Mouse (Mus musculus) frontal cortex, adult (tissue): Measurements from ENCODE around the gene Acly.

Source experiments
- ATAC-seq: cut with Nextera tagmentation; 2 replicates; pipeline ENCODE4 v1.9.2; 2017; ENCODE audit warnings: mild to moderate bottlenecking, moderate library complexity, mixed read lengths; ENCODE audit not compliant: low TSS enrichment

Acly gene

DNA sequence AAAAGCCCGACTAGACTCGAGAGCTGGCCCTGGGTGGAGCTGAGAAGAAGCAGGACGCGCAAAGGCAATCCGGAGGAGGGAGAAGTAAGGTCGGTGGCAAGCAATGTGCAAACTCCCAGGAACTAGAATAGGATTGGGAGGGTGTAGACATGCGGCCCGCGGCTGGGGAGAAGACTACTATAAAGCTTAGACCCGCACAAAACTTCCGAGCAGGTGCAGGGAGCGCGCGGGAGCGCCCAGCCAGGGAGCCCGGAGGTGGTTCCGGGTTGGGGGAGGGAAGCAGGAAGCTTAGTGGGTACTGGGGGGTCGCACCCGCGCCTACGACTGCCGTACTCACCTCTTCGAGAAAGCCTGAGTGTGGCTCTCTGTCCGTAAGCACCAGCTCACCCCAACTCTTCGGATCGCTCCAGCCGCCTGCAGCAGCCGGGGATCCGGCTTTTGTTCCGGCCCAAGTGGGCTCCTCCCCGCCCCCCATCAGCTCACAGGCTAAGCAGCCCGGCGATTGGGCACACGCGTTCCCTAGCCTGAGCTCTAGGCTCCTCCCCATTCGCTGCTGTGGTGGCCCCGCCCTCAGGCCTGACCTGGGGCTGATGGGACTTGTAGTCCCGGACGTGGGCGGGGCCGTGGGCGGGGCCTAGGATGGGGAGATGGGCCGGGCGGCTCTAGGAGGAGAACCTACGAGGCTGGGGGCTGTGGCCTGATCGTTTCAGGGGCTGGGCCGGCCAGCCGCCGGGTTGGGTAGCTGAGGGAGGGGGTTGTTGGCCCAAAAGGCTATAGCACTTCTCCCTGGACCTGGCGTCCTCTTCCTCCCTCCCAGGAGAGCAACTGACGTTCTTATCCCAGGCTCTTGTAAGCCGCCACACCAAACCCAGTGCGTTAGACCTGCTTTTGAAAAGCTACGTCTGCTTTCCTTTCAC is at the start of gene Acly:
TSS of gene Acly (minus strand) at position 543 of the 917 bp plus-strand sequence.
- peak; percentile 94 for ATAC-seq

DNA sequence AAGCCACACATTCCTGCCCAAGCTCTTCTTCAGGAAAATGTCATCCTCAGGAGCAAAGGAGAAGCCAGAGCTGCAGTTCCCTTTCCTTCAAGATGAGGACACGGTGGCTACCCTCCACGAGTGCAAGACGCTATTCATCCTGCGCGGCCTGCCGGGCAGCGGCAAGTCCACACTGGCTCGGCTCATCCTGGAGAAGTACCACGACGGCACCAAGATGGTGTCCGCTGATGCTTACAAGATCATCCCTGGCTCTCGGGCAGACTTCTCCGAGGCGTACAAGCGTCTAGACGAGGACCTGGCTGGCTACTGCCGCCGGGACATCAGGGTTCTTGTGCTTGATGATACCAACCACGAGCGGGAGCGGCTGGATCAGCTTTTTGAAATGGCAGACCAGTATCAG is 48.5 kb upstream of the Acly start:
- no peak for ATAC-seq

DNA sequence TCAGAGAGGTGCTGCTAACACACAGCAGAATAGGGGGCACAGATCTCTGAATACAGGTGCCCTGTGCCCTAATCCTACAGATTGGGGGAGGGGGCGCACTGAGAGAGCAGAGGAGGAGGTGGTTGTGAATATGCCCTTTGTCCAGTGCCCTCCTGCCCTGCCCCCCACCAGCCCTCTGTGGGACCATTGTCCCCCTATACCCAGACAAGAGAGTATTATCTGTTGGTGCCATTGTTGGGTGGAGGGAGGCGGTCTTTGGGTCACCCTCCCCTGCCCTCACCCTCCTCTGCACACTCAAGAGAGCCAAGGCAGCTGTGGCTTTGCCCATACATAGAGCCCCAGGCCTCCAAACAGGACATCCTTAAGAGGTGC is 47.7 kb upstream of the Acly start:
- ATAC-seq, result peak; percentile 7; the same call in 1 of the 2 replicates

DNA sequence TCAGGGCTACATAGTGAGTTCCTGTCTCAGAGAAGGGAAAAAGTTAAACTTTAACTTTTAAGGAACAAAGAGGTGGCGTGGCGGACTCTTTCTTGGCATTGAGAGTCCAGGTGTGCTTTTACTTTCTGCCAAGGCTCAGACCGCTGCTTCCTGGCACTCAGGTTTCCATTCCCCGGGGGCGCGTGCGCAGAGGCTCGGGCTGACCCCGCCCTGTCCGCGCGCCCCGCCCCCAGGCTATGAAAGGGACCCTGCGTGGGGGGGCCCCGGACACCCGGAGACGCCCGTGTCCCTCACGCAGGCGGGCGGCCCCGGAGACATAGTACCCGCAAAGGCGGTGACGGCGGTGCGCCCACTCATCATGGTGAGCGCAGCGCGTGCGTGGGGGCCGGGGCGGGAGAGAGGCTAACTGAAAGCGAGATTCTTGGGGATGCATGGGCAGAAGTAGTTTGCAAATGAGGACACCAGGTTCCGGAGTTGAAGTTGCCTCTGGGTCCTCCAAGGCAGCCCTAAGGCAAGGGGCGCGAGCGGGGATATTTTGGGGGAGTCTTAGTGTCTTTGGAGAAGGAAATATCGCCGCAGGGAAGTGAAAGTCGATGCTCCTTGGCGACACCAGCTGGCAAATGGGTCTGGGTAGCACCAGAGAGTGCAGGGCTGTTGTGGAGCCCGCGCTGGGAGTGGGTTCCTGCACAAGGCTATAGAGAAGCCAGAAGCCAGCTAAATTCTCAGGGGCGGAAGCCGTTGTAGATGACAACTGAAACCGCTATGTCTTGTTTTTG is 47.1 kb upstream of the Acly start, which contains the start of gene Cnp:
TSS of gene Cnp (plus strand) at position 197 of the 776 bp plus-strand sequence.
- peak; percentile 38 for ATAC-seq

DNA sequence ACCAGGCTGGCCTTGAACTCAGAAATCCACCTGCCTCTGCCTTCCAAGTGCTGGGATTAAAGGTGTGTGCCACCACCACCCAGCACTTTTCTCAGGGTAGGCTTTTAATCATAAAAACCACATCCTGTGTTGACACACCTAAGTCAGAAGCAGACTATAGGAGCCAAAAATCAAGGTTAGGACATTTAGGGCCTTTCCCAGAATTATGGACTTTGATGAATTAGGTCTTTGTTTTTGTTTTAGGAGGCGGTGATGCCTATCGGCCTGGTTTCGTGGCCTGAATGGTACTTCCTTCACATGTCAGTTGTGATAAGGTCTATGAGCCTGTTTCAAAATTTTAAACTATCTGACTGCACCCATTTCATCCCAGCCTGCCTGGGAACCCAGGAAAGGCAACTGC is 46.4 kb upstream of the Acly start:
- no peak for ATAC-seq

DNA sequence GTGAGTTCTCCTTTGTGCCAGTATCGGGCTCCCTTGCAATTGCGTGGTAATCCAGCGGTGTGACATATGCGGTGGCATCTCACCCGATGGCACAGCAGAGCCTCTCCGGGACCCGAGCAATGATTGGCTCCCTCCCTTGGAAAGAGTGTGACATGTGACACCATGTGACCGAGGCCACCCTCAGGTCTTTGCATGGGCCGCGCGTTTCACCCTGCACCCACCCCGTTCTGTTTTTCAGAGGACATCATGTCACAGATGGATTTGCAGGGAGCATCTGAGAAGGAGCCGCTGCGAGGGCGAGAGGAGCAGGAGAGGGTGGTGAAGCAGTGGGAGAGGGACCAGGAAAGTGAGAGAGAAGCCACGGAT is 43.4 kb upstream of the Acly start:
- ATAC-seq, result peak; percentile 60

DNA sequence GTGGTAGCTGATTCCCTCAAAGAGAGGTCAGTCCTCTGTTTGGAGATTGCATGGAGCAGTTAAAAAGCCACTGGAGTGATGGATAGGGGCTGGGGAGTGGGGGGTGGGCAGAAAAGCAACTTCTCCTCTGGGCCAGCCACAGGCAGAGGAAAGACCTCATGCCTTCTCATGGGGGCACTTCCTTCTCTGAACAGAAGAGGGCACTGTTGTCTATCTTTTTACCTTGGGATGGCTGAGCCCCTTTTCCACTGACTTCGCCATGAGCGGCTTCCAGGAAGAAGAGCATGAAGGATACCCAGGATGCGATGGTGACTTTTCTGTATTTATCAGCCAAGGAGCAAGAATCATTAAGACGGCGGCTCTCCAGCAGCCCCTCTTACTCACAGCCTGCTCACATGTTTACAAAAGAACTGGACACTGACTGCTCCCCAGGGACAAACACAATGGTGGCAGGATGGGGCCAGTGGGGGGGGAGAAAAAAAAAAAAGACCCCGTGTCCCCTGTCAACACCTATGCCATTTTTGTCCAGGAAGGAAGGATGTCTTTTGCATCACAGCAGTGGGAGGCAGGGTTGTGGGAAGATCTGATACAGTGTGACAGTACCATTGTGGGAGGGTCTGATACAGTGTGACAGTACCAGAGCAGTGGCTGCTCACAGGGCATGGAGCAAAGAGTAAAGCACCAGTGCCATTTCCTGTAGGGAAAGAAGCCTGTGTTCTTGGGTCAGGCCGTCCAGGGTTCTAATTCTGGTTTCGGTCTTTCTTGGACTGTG is 42.8 kb upstream of the Acly start:
- ATAC-seq, result peak; percentile 45

DNA sequence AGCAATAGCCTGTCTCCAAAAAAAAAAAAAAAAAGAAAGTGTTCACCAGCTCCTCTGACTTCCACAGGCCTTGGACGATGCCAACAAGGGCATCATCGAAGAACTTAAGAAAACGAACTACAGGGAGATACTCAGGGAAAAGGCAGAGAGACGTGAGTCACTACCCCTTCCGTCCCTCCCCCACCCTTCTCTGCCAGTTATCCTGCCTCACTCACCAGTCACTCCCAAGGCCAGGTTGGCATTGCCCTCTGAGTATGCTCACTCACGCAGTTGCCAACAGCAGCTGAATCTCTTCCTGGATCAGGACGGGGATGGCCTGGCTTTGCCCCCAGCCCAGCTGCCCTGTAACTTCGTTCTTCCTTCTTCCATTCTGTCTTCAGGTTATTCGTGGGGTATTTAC is 42.0 kb upstream of the Acly start:
- ATAC-seq, result no peak

DNA sequence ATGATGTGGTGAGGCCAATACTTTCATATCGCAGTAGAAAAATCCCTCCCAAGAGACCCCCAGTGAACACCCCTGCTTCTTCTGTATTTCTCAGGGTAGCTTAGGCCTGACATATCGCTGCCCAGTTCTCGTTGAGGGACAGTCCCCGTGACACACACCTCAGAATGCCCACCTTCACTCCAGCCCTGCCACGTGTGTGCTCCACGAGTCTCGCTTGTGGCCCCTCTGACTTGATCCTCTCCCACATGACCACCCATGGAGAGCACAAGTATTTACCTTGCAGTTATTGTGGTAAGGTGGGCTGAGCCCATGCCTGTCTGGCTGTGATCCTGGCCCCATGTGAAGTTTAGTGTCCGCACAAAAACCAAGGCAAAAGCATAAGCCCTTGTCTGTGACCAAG is 40.9 kb upstream of the Acly start:
- no peak for ATAC-seq

DNA sequence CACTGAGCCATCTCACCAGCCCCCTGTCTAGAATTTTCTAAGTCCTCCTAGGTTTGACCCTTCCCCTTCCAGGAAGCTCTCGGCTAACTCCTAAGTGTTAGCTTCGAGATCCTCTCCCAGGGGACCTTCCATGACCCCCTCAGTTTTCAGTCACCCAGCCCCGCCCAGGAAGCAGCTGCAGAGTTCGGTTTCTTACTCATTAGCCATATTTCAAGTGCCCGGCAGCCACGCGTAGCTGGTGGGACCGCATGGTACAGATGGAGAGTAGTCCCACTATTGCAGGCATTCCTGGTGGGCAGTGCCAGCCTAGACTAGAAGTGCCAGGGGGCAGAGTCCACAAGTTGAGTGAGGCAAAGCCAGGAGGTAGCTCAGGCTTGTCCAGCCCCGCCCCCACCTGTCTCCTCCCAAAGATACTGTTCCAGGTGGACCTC is 40.0 kb upstream of the Acly start:
- no peak for ATAC-seq

DNA sequence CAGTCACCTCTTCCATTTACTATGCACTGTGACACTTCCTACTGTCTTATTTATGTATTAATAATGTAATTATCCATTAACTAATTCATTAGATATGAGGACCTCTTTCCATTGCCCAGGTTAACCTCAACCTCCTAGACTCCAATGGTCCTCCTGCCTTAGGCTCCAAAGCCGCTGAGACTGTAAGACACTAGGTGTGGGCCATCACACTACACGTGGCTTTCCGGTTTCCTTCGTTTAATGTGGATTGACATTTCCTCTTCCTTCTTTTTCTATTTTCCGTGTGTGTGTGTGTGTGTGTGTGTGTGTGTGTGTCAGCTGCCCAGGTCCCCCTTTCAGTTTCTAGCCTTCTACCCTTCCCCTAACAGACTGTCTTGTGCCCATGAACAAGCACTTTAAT is 39.4 kb upstream of the Acly start:
- no peak for ATAC-seq

DNA sequence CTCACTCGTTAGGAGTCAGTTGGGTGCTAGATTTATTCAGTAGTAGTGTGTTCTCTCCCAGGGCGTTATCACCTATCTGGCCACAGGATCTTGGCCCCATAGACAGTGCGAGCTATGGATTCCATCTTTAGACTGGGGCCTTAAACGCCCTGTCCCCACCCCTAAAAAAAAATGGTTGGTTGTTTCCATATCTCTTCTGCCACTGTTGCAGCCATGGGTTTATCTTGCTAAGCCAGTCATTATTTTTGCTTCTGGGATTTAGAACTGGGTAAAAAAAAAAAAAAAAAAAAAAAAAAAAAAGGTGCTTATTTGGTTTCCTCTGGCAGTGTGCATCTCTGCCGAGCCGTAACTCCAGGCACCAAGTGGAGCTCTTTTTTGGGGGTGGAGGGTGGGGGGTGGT is 36.9 kb upstream of the Acly start:
- no peak for ATAC-seq

DNA sequence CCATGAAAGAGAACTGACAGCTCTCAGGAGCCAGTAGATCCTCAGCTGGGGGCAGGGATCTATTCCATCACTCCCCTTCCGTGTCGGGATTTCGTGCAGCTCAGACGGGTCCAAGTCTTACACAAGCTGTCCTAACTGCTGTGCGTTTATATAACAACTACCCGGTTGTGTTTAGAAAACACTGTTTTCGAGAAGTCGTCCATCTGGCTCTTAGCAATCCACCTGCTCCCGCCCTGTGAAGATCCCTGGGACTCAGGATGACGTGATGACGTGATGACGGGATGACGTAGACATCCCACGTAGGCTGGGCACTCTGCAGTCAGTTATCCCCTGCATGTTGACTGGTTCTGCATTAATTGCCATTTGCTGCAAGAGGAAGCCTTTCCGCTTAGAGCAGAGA is 36.5 kb upstream of the Acly start:
- peak; percentile 91 for ATAC-seq

DNA sequence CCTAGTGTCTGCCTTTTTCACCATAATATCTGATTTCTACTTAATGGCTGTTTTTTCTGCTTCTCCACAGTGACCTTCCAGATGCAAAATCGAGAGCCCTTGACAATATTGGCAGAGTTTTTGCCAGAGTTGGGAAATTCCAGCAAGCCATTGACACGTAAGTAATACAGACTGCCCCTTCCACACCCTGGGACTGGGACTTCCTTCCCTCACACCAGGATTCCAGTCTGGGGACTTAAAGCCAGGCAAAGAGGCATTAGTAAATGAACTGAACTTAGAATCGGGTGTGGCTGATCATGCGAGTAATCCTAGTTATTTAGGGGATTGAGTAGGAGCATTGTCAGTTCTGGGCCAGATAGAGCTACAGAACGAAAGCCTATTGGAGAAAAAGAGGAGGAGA is 33.9 kb upstream of the Acly start:
- no peak for ATAC-seq

DNA sequence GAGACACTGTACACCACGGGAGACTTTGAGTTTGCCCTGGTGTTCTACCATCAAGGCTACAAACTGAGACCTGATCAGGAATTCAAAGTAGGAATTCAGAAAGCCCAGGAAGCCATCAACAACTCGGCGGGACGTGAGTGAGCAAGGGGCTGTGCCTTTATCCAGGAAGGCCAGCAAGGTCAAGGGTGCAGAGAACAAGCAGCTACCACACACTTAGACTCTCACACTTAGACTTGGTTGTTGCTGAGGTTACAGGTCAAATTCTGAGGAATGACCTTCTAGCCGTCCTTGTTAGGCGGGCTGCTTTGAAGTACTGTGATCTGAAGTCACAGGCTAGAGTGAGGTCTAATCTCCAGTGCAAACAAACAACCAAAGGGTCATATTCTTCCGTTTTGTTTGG is 31.7 kb upstream of the Acly start:
- no peak for ATAC-seq

DNA sequence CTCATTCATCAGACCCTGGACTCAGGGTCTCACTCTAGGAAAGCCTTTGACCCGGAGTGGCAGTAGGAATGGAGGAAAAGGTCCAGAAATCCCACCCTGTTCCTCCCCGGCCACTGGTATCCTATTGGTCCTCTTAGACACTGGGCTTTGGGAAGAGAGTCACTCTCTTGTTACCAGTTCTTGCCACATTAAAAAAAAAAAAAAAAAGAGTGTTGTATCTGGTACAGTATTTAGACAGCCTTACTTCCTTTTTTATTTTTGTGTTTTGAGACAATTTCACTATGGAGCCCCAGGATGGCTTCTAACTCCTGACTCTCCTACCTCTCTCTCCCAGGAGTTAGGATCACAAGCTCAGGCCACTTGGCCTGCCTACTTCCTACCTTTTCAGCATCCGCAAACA is 29.8 kb upstream of the Acly start:
- no peak for ATAC-seq

DNA sequence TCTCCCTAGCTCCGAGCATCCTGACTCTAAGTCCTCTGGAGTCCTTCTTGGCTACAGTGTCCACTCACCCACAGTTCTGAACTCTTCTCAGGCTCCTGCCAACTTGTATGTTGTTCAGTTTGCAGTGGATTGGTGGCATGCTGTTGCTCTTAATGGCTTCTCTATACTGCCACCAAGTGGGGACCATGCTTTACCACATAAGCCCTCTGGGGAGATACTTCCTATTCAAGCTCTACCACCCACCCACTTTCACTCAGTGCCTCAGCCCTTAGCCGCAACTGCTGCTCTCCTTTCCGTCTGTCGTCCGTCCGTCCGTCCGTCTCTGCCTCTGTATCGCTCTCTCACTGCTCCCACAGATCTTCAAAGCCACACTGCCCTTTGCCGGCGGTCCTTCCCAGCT is 27.8 kb upstream of the Acly start:
- peak; percentile 87 for ATAC-seq

DNA sequence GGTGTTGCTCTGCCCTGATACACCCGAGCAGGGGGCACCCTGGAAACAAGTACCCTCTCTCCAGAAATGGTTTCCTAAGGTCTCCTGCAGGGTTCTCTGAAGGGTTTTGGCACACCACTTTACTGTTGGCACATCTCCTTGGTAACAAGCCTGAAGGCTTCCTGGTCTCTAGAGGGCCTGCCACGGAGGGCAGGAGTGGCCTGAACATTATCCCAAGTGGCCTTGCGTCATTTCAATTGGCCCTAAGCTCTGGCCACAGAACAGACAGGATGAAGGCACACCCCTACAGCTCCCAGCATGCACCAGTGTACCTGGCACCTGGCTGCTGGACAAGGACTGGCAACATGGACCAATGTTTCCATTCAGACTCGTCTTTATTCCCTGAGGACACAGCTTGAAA is 25.0 kb upstream of the Acly start:
- no peak for ATAC-seq

DNA sequence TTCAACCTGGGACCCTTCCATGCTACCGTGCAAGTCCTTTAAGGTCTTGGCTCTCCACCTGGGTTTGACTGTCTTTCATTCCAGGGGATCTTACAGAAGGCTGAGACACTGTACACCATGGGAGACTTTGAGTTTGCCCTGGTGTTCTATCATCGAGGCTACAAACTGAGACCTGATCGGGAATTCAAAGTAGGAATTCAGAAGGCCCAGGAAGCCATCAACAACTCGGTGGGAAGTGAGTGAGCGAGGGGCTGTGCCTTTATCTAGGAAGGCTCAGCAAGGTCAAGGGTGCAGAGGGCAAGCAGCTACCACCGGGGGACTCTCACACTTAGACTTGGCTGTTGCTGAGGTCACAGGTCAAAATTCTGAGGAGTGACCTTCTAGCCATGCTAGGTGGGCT is 22.3 kb upstream of the Acly start:
- ATAC-seq, result no peak

DNA sequence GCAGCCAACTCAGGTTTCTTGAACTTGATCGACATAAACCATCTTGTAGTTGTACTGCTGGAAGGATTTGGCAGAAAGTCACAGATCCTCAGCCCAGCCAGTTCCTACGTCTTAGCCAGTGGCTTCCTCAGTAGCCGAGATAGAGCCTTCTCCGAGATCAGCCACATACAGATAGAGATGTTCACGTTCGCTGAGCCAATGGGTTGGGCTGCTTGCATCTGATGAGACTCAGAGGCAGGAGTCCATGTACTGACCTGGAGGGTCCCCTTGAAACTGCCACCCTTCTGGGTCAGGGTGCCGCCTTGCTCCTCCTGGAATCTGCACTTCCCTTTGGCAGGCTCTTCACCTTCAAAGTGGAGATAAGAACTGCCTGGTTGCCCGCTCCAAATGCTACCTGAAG is 21.7 kb upstream of the Acly start:
- ATAC-seq, result no peak

DNA sequence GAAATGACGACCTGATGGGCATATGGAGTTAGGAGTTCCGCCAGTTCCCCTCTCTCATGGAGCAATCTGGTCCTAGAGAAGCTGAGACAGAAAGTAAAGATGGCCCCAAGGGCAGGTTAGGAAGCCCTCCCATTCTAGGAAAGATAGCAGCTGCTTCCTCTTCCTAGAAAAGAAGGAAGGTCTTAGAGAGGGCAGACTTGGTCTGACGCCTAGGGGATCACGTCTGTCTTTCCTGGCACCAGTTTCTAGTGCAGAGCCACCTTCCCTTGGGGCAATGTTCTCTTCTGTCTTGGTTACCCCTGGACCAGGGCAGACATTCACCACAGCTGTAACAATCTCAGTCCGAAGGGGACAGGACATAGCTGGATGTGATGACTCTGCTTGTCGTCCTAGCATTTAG is 20.3 kb upstream of the Acly start:
- ATAC-seq, result no peak

DNA sequence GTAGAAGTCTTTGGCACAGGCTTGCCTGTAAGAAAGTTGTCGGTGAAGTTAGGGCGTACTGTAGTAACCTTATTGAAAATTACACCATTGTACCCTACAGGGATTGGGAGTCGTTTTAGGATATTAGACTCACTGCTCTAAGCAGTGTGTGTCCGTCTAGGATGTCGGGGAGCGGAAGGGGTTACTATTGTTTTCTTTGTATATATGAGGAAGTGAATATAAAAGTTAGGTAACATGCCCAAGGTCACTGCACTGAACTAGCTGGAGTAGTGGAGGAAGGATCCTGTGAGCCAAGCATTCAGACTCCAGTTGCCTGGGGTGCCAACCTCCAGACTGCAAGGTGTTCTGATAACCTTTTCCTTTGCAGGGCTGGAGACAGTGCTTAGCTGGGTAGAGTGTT is 19.2 kb upstream of the Acly start:
- ATAC-seq, result no peak
